Mouse (Mus musculus) kidney, postnatal 14 days (tissue): Measurements from ENCODE around the gene Lif.
A peak's percentile ranks its signal among the peaks of the same experiment; 100 is the strongest.

Experiments
- DNase-seq: peaks from one replicate; pipeline ENCODE4 v3.0.0; 2022; ENCODE audit warnings: mixed read lengths

Gene Lif

GRCm38 (mm10) chr11:4231435-4231834, 25.9 kb upstream of the Lif start:
- no peak for DNase-seq

GRCm38 (mm10) chr11:4232644-4233043, 24.7 kb upstream of the Lif start:
- DNase-seq: no peak

GRCm38 (mm10) chr11:4235052-4235655, 22.2 kb upstream of the Lif start:
- no peak for DNase-seq

GRCm38 (mm10) chr11:4235665-4236545, 21.5 kb upstream of the Lif start, which contains the start of gene Osm:
Osm (plus strand) TSS chr11:4236420.
- no peak for DNase-seq

GRCm38 (mm10) chr11:4236546-4237067, 20.8 kb upstream of the Lif start:
- DNase-seq: no peak

- no peak for DNase-seq
Measured at GRCm38 (mm10) chr11:4237389-4237912, 19.9 kb upstream of the Lif start.

GRCm38 (mm10) chr11:4238167-4238566, 19.2 kb upstream of the Lif start:
- DNase-seq: no peak

GRCm38 (mm10) chr11:4239691-4240090, 17.7 kb upstream of the Lif start:
- no peak for DNase-seq

- no peak for DNase-seq
Measured at GRCm38 (mm10) chr11:4240151-4240550, 17.2 kb upstream of the Lif start.

- DNase-seq: no peak
Measured at GRCm38 (mm10) chr11:4241180-4241579, 16.2 kb upstream of the Lif start.

- no peak for DNase-seq
Measured at GRCm38 (mm10) chr11:4246126-4246525, 11.2 kb upstream of the Lif start.

GRCm38 (mm10) chr11:4246623-4247022, 10.7 kb upstream of the Lif start:
- DNase-seq: no peak

GRCm38 (mm10) chr11:4247201-4247959, 10.0 kb upstream of the Lif start:
- no peak for DNase-seq

- DNase-seq: no peak
Measured at GRCm38 (mm10) chr11:4249151-4249550, 8.2 kb upstream of the Lif start.

- no peak for DNase-seq
Measured at GRCm38 (mm10) chr11:4250290-4250689, 7.1 kb upstream of the Lif start.

GRCm38 (mm10) chr11:4251376-4251775, 6.0 kb upstream of the Lif start:
- no peak for DNase-seq

- no peak for DNase-seq
Measured at GRCm38 (mm10) chr11:4252886-4253285, 4.5 kb upstream of the Lif start.

- DNase-seq: peak; percentile 83
Measured at GRCm38 (mm10) chr11:4257756-4258155, 399 bp downstream of the Lif start.

- DNase-seq: peak; percentile 88
Measured at GRCm38 (mm10) chr11:4258657-4259082, 1.3 kb downstream of the Lif start.

- peak; percentile 76 for DNase-seq
Measured at GRCm38 (mm10) chr11:4260463-4261187, 3.3 kb downstream of the Lif start.

GRCm38 (mm10) chr11:4261188-4261494, 3.8 kb downstream of the Lif start:
- peak; percentile 64 for DNase-seq

GRCm38 (mm10) chr11:4261969-4262368, 4.6 kb downstream of the Lif start:
- DNase-seq: peak; percentile 64
